Mouse (Mus musculus) gonadal fat pad, adult 2 months (tissue): ENCODE measurements around the gene Nop9. TPM values are rescaled to one million over a fixed set of nuclear protein-coding genes. Genes with fewer than 3 reads are reported as not detected.
"Not testable (repeated sequence)": the region's sequence is repeated elsewhere in the genome, so short reads cannot be mapped to it uniquely, and the experiment has no call there.

Experiments
- DNase-seq: peaks from one replicate; pipeline ENCODE4 v3.0.0-alpha.2; 2012; ENCODE audit warnings: low read depth
- polyA plus RNA-seq: library from polyadenylated mRNA; depleted of rRNA; stranded (reverse); fragments of >200 nt; gene quantifications from 2 replicates; pipeline ENCODE4 v1.2.3, GENCODE M21; 2012

The Nop9 gene
- polyA plus RNA-seq, 1 experiment = 18.1 TPM

DNA sequence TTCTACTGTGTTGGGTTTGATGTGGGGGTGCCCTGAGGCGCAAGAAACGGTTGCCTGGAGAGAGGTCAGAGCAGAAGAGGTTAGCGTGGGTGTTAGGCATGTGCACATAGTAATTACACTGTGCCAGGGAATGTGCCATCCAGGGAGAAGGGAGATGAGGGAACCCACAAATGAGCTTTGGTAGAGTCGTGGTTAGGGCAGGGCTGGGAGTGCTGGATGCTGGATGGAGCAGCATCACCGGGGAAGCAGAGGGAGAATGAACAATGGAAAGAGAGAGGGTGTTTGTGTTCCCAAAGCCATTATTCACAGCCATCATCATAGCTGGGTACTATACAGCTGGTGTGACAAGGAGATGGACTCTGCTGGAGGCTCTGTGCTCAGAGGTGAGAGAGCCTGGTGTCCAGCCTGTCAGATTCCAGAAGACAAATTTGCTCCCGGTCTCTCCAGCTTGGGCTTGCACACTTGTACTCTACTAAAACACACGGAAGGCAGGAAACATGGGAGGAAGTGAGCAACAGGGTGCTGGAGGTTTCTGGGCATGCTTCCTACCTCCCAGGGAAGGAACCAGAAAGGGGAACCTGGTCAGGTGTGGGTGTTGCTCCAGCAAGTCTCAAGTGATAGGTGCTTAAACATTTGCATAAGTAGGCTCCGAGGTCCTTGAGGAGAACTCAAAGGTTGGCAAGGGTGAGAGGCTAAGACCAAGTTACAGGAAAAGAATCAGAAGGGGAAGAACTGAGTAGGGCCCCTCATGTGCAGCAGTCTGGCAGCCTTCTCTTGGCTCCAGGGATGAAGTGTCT is 17.4 kb upstream of the Nop9 start:
- no peak for DNase-seq

DNA sequence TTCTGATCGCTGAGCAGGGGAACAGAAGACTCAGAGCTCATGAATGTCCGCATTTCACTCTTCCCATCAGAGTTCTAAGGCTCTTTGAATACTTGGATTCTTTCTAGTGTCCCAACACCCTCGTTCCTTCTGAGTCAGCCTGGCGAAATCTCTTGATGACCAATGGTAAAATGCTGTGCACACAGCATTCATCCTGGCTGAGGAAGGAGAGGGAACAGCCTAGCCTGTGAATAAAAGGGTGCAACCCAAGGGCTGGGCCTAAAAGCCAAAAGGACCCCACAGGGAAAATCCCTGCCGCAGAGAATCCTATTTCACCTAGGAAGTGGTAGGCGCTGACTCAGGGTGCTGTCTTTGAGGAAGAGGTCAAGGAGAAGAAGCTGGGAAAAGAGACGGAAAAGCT is 15.4 kb upstream of the Nop9 start:
- no peak for DNase-seq

DNA sequence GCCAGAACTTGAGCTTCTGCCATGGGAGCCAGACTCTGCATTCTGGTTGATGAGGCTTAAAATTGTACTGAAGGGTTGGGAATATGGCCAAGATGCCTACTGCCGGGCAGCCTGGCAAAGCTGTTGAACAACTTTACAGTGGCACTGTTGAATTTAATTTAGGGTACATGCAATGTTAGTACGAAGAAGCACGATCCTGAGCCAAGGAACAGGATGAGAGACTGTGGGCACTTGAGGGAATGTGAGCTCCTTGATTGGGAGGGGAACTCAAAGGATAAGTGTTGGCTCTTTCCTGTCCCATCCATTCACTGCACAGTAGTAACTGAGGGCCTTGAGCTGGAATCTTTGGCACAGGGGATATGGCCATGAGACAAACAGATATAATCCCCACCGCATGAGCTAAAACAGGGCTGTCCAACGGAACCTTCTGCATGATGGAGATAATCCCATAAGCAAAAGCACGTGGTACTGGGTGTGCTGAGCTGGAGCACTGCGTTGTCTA is 14.9 kb upstream of the Nop9 start:
- DNase-seq = no peak

DNA sequence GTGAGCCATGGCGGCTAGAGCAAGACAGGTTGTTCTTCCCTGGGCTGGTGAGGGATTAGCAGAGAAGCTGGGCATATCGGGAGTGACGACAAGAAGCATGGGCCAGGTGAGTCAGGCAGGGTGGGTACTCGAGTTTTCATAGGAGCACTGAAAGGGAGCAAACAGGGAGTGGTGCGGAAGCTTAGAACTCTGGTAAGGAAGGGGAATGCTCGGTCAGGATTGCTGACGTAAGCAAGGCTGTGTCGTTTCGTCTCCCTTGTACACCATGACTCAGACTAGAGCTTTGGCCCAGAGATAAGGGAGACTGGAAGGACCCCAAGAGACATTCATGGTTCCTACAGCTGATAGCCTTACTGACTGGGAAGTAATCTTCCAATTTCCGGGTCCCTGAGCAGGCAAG is 11.6 kb upstream of the Nop9 start:
- no peak for DNase-seq

DNA sequence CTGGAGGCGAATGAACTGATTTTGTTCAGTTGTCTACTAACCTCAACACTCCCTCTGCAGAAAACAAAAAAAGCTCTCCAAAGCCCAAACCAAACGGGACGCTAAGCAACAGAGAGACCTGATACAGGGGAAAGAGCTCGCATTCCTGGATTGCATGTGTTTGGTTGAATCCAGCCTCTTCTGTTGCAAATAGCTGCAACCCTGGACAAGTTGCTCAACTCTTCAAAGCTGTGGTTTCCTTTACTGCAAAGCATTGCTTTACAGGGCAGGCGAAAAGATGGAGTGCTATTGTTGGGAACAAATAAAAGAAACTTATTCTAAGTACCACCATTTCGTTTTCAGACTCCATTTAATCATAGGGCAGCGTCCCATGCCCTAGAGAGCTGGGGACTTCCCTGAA is 10.6 kb upstream of the Nop9 start:
- no peak for DNase-seq

DNA sequence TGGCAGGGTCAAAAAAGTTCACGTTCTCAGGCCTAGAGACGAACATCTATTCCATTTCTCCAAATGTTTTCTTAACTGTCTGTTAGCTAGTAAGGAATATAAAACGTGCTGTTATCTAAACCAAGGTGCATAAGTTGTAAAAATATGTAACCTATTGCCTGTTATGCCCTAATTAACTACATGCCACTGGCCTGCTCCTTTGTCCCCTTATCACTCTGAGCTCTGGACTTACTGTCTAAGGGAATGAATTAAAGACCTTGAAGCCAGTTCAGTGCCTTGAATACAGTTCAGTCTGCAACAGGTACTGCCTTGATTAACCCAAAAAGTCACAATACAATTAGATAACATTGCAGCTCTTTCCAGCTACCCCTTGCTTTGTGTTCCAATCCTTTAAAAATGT is 10.2 kb upstream of the Nop9 start:
- DNase-seq = no peak

DNA sequence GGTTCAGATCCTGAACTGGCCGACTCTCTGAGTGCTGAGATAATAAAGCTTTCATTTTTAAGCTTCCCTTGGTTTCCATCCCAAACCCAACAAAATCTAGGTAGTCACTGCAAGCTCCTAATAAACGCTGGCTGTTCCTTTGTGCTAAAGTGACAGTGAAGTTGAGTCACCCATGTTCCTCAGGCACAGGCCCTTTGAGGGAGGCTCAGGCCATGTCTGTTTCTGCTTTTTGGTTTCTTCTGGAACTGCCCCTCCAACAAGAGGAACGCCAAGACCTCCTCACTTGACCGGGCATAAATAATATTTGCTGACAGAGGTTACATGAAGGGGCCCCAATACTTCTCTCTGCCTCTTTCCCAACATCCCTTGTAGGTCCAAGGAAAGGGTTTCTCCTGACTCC is 9.7 kb upstream of the Nop9 start:
- DNase-seq = no peak

DNA sequence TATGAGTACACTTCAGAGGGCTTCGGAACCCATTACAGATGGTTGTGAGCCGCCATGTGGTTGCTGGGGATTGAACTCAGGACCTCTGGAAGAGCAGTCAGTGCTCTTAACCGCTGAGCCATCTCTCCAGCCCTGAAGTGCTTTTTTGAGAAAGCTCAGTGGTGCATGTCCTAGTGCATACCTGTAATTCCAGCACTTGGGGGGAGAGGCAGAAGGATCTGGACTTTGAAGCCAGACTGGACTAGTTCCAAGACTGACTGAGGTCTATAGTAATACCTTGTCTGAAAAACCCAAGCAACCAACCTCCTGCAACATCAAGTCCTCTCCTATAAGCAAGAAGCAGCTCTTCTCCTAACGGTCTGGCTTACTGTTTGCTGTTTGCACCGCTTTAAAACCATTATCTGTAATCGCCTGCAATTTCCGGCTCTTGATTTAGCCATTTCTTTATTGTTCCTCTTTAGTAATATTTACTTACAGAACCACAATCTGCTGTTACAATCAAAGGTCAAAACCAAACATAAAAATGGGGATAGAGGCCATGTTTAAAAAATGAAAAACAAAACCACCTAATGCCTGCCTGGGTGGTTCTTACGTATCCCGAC is 8.3 kb upstream of the Nop9 start:
- no peak for DNase-seq

DNA sequence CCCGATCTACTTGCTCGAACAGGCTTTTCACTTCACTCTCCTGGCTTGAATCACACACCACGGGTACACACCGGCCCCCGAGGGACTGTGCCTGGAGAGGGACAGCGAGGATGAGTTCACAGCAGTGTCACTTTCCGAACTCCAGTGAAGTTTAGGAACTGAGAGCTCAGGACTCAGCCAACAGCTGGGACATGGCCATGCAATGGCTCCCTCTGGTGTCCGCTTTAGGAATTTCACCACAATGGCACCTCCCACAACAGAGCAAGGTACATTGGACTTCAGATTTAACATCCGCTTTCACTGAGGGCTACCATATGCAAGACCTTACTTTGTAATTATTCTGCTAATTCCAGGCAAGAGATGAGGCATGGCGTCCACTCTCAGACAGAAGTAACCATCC is 1.8 kb upstream of the Nop9 start:
- peak; percentile 54 for DNase-seq

DNA sequence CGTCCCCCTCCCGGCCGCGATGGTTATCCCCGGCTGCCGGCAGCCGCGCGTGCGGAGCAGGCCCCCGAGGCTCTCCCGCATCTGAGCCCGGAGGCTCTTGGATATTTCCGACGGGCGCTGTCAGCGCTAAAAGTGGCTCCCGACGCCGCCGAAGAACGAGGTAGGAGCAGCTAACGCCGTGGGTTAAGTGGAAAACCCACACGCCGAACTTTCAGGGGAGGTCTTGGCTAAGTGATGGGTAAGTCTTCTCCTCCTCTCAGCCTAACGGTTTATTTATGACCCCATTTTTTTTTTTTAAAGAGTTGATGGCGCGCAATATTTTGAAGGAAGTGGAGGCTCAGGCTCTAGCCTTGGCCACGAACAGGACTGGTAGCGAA is 356 bp downstream of the Nop9 start:
- DNase-seq = no peak

DNA sequence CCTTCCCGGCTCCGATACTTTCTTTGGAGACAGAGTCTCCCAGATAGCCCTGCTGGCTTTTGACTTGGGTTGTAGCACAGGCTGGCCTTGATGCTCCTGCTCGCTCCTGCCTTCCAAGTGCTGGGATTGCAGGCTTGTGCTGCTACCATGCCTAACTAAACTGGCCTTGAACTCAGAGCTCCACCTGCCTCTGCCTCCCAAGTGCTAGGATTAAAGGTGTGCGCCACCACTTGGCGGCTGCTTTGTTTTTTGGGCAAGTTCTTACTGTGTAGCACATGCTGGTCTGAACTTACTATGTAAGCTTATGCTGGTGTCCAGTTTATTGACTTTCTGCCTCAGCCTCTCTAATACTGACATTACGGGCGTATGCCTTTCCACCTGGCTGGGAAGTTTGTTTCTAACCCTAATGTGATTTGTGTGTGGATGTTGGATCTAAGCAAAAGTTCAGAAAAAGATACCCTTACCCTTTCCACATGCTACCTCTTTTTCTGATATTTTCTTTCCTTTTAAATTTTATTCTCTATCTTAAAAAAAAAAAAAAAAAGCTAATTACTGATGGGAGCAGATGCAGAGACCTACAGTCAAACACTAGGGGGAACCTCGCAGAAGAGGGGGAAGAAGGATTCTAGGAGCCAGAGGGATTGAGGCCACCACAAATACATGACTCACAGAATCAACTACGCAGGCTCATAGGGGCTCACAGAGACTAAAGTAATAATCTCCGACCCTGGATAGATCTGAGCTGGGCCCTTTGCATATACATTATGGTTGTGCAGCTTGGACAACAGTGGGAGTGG is 1.8 kb downstream of the Nop9 start:
- no peak for DNase-seq

DNA sequence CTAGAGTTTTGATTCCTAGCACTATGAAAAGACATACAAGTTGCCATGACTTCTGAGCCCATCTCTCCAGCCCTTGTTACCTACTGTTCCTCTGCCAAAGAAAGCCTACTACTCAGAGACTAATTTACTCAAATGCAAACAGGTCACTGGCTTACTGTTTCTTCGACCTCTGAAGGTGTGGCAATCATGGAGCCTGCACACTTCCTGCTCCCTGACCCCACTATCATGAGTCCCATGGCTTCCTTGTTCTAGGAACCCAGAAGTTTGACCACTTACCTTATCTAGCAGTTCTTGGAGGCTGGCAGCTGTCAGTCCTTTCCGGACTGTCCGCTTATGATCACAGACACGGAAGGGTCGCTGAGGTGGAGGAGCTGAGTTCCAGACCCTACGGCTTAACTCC is 12.1 kb downstream of the Nop9 start:
- DNase-seq = no peak

DNA sequence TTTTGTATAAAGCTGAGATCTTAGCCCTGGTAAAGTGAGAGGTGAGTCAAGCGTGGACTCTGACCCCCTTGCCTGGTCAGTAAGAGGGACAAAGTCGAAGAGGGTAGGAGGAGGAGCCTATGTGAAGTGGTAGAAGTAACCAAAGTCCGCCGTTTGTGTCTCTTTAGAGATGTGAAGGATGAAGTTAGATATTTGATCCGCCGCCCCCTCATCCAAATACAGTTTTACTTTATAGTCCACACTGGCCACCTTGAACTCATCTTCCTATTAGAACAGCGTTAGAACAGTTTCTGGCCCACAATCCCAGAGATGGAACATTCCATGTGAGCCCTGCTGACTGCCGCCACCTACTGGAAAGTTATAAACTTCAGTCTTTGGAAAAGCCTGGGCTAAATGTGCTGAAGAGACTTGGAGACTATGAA is 12.9 kb downstream of the Nop9 start, which contains the start of gene Cideb:
TSS of gene Cideb (minus strand) at position 96 of the 422 bp plus-strand sequence.
- DNase-seq = no peak

DNA sequence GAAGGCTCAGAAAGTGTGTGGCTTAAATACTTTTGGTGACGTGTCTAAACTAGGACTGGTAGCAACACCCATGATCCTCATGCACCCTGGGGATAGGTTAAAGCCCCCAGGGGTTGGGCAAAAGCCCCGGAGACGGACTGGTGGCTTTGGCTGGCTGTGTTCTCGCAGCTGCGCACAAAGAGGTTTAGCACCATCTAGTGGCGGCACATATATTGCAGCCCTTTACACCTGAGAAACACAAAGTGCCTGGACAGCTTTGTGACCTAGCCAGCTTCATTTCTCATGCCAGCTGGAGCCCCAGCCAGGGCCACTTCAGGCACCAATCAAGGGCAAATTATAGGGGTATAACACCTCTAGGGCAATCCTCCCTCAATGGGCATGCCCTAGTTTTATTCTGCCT is 14.7 kb downstream of the Nop9 start:
- DNase-seq = not testable (repeated sequence)

DNA sequence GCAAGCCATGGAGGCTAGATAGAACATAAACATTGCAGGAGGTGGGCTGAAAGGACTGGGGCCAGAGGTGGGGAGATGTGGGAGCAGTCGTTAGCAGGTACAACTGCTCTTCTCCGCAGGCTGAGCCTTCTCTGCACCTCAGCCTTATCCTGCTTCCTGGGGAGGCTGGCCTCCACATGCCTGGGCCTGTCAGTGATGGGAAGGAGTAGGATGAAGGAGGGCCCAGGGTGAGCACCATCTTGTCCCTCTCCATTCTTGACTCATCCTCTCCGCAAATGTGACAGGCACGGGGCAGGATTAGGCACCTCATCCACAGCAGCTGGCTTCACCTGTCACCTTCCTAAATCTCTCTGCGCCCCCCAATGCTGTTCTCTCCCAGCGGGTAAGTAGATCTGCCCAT is 15.7 kb downstream of the Nop9 start, which contains the start of gene Ltb4r2:
TSS of gene Ltb4r2 (plus strand) at position 266 of the 400 bp plus-strand sequence.
- no peak for DNase-seq

DNA sequence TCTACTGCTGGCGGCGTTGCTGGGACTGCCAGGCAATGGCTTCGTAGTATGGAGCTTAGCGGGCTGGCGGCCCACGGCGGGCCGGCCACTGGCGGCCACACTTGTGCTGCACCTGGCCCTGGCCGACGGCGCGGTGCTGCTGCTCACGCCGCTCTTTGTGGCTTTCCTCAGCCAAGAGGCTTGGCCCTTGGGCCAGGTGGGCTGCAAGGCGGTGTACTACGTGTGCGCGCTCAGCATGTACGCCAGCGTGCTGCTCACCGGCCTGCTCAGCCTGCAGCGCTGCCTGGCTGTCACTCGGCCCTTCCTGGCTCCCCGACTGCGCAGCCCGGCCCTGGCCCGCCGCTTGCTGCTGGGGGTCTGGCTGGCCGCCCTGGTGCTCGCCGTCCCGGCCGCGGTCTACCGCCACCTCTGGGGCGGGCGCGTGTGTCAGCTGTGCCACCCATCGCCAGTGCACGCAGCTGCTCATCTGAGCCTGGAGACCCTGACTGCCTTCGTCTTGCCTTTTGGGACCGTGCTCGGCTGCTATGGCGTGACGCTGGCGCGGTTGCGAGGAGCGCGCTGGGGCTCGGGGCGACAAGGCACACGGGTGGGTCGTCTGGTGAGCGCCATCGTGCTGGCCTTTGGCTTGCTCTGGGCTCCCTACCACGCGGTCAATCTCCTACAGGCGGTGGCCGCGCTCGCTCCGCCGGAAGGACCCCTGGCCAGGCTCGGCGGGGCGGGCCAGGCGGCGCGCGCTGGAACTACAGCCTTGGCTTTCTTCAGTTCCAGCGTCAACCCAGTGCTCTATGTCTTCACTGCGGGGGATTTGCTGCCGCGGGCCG is 16.7 kb downstream of the Nop9 start:
- no peak for DNase-seq

DNA sequence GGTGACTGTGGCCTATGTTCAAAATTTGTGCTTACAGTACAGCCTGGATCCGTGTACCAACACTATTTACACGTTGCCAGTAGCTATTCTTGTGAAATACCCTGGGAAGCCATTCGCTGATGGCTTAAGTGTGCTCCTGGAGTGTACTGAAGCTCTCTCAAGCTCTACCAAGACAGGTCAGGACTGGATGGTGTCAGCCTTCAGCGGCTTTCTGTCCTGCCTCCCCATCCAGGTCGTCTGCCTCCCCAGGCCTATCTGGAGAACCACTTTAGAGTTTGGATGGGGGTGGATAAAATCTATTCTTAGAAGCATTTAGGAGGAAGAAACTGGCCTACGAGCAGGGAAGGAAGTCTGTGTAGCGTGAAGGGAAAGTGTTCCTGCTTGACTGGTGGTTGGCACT is 17.7 kb downstream of the Nop9 start:
- DNase-seq = peak; percentile 74

DNA sequence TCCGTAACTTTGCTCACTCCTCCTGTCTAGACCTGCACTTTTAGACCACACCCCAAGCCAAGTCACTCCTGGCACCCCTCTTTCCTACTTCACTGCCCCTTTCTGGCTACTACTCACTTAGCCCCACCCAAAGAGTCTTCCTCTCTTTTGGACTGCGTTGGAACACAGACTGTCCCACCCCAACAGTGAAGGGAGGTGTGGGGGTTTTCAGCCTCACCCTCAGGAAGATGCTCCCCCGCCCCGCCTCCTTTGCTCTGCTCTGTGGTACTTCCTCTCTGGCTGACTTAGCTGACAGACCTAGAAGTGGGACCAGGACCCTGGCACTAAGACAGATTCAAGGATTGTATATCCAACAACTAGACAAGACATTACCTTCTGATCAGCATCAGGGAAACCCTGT is 20.2 kb downstream of the Nop9 start, which contains the start of gene Ltb4r1:
TSS of gene Ltb4r1 (plus strand) at position 267 of the 400 bp plus-strand sequence.
- no peak for DNase-seq

DNA sequence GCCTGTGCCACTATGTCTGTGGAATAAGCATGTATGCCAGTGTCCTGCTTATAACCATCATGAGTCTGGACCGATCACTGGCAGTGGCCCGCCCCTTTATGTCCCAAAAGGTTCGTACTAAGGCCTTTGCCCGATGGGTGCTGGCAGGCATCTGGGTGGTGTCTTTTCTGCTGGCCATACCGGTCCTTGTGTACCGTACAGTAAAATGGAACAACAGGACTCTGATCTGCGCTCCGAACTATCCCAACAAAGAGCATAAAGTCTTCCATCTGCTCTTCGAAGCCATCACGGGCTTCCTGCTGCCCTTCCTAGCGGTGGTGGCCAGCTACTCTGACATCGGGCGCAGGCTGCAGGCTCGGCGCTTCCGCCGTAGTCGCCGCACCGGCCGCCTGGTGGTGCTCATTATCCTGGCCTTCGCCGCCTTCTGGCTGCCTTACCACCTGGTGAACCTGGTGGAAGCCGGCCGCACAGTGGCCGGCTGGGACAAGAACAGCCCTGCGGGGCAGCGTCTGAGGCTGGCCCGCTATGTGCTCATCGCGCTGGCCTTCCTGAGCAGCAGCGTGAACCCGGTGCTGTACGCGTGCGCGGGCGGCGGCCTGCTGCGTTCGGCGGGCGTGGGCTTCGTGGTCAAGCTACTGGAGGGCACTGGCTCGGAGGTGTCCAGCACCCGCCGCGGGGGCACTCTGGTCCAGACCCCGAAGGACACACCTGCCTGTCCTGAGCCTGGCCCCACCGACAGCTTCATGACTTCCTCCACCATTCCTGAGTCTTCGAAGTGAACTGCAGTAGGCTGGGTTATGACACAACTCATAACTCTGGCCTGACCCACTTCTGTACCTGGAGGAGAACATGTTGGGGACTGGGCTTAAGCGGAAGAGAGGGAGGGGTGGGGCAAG is 22.3 kb downstream of the Nop9 start:
- DNase-seq = no peak

DNA sequence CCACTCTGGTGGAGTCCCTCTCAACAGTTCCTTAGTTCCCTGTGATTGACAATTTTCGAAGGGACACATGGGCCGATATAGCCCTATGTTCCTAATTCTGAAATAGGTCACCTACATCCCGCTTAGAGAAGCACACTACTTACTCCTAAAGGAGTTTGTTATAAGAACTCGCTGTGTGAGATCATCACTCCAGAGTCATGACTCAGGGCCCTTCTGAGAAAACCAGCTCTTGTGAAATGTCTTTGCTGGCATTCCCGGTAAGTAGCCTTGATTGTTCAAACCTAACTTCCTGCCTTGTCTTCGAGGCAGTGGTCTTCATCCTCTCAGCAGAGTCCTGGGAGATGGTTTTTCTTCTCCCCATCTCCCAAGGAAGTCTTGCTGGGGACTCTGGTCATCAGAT is 23.1 kb downstream of the Nop9 start:
- DNase-seq = no peak
